Mouse (Mus musculus): Measurements from ENCODE around the gene Syne1.

Gene Syne1

GRCm38 (mm10) chr10:5057661-5058060, 493.6 kb downstream of the Syne1 start:
- DNase-seq (ENCODE audit: low spot score): no peak

DNA sequence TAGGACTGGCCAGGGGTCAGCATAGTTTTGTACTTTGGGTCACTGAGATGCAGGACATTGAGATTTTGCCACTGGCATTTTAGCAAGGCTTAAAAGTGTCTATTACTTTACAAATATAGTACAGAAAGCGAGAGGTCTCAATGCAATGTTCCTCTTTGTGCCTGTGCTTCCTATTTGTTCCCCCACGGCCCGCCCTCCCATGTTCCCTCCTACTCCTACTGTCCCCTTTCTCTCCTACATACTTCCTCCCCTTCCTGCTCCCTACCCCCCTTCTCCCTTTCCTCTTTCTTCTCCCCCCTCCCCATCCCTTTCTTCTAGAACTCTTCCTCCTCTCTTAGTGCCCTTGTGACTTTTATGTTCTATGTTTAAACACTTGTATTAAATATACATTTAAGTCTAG, 494.3 kb downstream of the Syne1 start:
- DNase-seq (ENCODE audit: low spot score): no peak

- DNase-seq (ENCODE audit: low spot score): no peak
Measured at GRCm38 (mm10) chr10:5056243-5056735, 495.0 kb downstream of the Syne1 start.

- DNase-seq (ENCODE audit: low spot score): no peak
Measured at GRCm38 (mm10) chr10:5045671-5046070, 505.6 kb downstream of the Syne1 start.

DNA sequence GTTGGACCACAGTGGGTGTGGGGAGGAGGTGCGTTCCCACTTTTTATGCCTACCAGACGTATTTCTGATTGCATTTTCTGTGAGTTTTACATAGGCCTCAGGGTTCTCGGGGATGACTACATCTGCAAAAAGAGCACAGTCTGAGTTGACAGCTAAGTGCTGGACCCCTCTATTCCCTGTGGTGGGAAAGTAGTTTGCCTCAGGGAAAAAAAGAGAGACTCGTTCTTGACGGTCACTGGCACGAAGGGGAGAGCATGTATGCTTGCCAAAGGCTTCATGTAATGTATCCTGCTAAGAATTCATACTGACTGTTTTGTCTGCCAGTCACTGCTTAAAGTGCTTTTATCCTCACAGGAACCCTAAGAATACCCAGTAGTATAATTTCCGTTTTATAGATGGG, 506.1 kb downstream of the Syne1 start:
- no peak for DNase-seq (ENCODE audit: low spot score)

GRCm38 (mm10) chr10:5044481-5044880, 506.8 kb downstream of the Syne1 start:
- DNase-seq (ENCODE audit: low spot score): no peak

- no peak for DNase-seq (ENCODE audit: low spot score)
Measured at GRCm38 (mm10) chr10:5041254-5041653, 510.0 kb downstream of the Syne1 start.

GRCm38 (mm10) chr10:5032192-5033048, 518.9 kb downstream of the Syne1 start:
- DNase-seq (ENCODE audit: low spot score): no peak

DNA sequence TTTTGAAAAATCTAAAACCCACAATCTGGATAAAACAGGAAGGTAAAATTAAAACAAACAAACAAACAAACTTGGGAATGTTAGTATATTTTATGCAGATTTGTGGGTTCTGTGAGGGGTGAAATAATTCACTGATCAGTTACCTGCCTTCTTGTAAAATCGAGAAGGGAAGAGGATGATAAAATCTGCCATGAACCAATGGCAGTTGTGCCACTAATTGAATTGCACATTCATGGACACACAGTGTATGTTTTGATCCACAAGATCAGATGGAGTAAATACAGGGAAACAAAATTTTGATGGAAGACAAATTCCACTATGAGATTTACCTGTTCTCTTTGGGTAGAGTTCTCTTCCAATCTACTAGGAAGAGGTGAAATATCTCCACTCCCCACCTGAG, 521.4 kb downstream of the Syne1 start:
- no peak for DNase-seq (ENCODE audit: low spot score)

- no peak for DNase-seq (ENCODE audit: low spot score)
Measured at GRCm38 (mm10) chr10:5029161-5029560, 522.1 kb downstream of the Syne1 start.

- DNase-seq (ENCODE audit: low spot score): no peak
Measured at GRCm38 (mm10) chr10:5028301-5028700, 523.0 kb downstream of the Syne1 start.

DNA sequence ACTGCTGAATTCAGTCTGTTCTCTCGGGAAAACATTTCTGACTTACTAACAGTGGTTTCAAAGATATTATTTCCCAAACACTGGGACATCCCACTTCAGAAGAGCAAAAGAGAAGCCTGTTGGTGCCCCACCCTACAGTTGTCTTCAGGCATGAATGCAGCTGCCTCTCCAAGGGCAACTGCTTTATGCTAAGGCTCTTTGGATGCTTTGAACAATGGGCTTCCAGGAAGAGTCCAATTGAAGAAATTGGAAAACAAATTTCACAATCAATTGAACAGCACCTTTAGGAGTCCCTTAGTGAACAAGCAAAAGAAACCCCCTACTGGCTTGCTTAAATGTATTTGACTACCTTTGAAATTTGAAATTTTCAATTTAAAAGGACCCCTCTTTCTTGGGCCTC, 524.1 kb downstream of the Syne1 start:
- DNase-seq (ENCODE audit: low spot score): no peak

DNA sequence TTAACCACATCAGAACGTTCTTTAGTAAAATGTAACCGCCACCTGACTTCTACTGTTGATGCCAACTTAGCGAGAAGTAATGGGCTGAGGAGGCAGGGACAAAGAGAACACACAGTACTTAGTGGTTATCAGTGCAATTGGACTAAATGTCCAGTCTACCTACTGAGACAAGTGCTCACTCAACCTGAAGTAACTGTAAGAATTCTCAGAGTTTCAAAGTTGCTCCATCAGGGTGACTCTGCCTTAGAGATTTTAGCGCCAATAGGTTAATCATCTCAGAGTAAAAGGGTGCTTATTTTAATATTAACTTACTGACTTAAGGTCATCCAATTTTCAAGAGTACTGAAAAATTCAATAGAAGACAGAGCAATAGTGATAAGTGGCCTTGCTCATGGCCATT, 525.4 kb downstream of the Syne1 start:
- no peak for DNase-seq (ENCODE audit: low spot score)

DNA sequence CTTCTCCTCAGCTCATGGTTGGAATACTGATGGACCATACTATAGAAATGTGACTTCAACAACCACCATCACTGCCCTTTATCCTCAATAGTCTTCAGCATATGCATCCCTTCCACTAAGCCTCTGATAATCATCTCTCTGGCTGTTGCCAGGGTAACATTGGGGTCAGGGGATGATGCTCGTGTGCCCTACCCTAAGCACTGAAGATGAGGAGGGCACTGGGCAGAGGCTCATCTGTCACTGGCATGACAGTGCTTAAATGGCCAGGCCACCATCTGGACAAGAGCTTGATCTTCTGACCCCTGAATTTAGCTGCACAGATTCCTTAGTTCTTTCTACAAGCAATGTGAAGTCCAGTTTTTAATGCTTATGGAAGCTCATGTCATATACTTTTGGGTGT, 534.1 kb downstream of the Syne1 start:
- no peak for DNase-seq (ENCODE audit: low spot score)

DNA sequence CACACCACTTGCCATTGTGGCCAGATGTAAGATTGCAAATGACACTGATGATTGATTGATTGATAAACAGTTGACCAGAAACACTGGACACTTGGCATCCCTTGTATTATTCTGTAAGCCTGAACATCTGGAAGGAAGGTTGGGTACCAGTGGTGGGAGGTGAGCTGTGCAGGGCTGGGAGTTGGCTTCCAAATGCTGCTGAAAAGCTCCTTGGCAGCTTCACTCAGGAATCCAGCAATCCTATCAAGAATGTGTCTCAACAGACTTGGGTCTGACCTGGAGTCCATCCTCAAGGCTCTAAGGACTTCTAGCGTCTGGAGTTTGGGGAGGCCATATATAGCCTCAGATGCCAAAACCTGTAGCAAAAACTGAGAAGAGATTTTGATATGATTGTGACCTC, 536.3 kb downstream of the Syne1 start:
- no peak for DNase-seq (ENCODE audit: low spot score)

DNA sequence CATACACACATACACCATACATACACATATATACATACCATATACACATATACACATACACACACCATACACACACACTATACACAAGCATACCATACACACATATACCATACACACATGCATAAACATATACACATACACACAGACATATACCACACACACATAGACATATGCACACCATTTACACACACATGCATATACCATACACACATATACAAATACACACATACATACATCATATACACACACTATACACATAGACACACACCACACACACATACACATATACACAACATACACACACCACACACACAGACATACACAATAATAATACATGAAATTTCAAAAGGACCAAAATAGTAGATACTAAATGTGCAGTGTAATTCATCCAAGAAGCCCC, 539.3 kb downstream of the Syne1 start:
- DNase-seq (ENCODE audit: low spot score): no peak

DNA sequence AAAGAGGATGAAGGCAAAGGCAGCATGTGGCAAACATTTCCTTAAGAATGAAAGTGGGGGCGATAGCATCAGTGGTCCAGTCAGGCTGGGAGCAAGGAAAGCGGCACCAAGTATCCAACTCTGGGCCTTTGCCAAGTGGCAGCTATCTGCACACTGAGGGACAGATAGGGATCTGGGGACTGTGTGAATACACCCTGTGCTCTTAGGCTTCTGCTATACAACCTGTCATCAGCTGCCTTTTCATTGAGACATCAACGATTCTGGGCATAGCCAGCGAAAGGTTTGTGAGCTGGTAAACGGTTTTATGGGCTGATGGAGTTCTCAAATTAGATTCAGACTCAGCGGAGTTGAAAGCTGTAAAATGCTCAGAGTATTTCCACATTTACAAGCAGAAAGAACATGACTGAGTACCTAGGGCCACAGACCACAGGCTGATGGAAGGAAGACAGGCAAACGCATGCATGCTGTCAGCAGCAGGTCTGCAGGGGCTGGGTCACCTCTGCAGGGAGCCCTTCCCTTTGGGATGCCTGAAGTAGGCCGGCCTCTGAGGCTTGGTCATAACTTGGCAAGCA, 542.4 kb downstream of the Syne1 start:
- no peak for DNase-seq (ENCODE audit: low spot score)

GRCm38 (mm10) chr10:4996592-4996991, 554.7 kb downstream of the Syne1 start:
- no peak for DNase-seq (ENCODE audit: low spot score)

DNA sequence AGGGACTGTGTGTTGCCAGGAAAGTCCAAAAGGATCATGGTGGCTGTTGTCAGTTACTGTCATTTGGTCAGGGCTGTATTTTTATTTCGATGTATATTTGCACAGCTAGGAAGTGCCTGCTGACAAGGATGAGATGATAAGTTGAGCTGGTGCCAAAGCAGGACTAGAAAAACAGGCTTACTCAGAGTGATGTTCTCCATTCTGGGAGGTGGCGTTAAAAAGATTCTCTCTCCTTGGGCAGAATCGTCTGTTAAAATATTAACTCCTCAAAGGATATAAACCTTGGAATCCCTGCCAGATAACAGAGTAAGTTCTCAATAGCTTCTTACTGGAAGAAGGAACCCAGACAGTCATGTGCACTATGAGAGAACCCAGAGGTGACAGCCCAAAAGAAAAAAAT, 557.5 kb downstream of the Syne1 start:
- no peak for DNase-seq (ENCODE audit: low spot score)

DNA sequence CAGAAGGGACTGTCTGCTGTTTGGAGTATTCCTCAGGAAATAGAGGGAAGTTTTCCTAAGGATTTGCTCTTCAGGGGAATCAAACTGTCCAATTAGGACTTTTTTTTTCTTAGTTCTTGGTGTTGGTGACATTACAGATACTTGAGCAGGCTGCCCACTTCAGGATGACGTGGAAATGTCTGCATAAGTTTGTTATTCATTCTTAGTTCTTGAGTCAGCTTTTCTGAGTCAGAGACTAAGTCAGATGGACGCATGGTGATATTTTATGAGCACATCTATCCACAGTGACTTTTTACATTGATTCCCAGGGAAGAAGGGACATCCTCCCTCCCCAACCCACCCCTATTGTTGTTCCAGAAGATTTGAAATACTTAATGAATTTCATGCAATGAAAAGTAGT, 567.4 kb downstream of the Syne1 start:
- DNase-seq (ENCODE audit: low spot score): no peak

DNA sequence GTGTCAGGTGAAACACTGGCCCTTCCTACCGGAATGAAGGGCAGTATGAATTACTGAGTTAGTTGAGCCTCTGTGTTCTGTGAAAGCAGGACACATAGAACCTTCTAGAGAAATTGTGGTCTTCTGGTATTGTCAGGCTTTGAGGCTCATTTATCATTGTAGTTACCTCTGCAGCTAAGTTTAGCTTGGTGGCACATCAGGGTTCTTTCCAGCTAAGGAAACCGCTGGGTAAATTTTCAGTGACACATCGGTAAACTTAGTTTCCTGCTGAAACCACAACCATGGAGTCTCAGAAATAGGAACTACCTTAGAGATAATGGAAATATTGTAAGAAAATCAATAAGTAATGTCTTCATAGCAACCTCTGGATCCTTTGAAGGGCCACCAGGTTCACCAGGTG, 573.9 kb downstream of the Syne1 start:
- DNase-seq (ENCODE audit: low spot score): no peak

GRCm38 (mm10) chr10:4976557-4976956, 574.7 kb downstream of the Syne1 start:
- DNase-seq (ENCODE audit: low spot score): no peak

DNA sequence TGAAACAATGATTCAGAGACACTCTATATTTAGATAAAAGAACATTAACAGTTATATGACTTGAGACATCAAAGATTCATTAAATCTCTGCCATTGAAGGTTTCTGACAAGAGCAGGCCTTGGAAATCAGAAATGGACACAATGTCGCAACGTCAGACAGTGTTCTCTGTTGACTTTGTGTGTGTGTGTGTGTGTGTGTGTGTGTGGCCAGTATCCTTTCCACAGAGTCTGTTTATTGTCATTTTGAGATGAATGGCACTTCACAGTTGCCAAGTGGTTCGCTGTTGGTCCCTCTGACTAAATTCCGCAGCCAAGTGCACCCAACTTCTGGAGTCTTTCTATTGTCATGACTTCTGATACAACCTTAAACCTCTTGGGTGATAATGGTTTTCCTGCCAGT, 577.0 kb downstream of the Syne1 start:
- no peak for DNase-seq (ENCODE audit: low spot score)

GRCm38 (mm10) chr10:4972026-4972425, 579.3 kb downstream of the Syne1 start:
- no peak for DNase-seq (ENCODE audit: low spot score)

Measured in urinary bladder, postnatal 10 days (tissue).